Mouse (Mus musculus) thymus, adult 2 months (tissue): ENCODE data around the gene Fgfr2.

Source experiments
- CTCF ChIP-seq: fragments of 200-500 bp; IDR thresholded peaks from 2 replicates; pipeline ENCODE4 v1.5.1; 2012; ENCODE audit warnings: mild to moderate bottlenecking, control low read depth, low read length, moderate library complexity, borderline replicate concordance; ENCODE audit not compliant: control insufficient read depth, poor library complexity, insufficient read depth; ENCODE audit errors: extremely low read depth
- POLR2A ChIP-seq: fragments of 200-500 bp; IDR thresholded peaks from 2 replicates; pipeline ENCODE4 v1.6.1; 2012; ENCODE audit warnings: mild to moderate bottlenecking, low read length, control low read depth, moderate library complexity; ENCODE audit not compliant: control insufficient read depth, poor library complexity, insufficient read depth; ENCODE audit errors: extremely low read depth

DNA sequence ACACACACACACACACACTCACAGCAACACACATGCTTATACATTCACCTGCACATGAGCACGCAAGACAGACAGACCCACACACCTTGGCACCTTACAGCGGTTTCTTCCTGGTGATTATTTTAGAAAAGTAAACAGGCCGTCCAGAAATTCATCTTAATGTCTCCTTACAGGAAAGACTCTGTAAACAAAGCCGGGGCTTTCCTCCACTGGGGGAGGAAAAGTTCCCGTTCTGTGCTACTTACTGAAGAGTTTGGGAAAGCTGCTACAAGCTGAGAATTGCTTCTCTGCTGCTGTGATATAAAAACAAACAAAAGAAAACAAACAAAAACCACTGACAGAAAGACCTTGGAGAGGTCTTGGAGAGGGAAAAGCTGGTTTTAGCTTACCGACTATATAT, 2314.5 kb downstream of the Fgfr2 start:
- TF ChIP-seq POLR2A (no peak), CTCF (no peak)
